Mouse (Mus musculus) erythroblast, embryonic 14.5 days (primary cell): ENCODE data around the gene Zfp335.

ENCODE experiments used
- GATA1 ChIP-seq: IDR thresholded peaks from 2 replicates; pipeline ENCODE4 v1.6.1; 2012; ENCODE audit warnings: low read length, inconsistent platforms, mixed read lengths
- TAL1 ChIP-seq: IDR thresholded peaks from 3 replicates; pipeline ENCODE4 v1.6.1; 2012; ENCODE audit warnings: low read length, inconsistent platforms, mixed read lengths

DNA sequence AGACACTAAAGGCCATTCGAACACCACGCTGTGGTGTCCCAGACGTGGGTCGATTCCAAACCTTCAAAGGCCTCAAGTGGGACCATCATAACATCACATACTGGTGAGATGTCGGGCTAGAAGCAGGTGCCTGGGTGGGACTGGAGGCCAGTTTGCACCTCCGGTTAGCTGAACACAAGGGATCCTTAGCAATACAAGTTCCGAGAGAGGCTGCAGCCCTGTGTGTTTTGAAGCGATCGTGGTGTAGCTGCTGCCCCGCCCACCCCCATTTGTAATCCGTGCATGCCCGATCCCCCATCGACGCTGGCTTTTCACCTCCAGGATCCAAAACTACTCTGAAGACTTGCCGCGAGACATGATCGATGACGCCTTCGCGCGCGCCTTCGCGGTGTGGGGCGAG is 37.4 kb upstream of the Zfp335 start:
- no peak for TF ChIP-seq TAL1
- no peak for TF ChIP-seq GATA1
